Mouse (Mus musculus) liver, adult 2 months (tissue): ENCODE measurements around the gene Polr2l.

Experiments
- CTCF ChIP-seq: fragments of 200-500 bp; IDR thresholded peaks from 2 replicates; pipeline ENCODE4 v1.5.1; 2011; ENCODE audit warnings: low read depth, low read length, control low read depth
- POLR2A ChIP-seq: fragments of 200-500 bp; IDR thresholded peaks from 2 replicates; pipeline ENCODE4 v1.6.1; 2011; ENCODE audit warnings: low read length, control low read depth; ENCODE audit not compliant: insufficient read depth; ENCODE audit errors: extremely low read depth

DNA sequence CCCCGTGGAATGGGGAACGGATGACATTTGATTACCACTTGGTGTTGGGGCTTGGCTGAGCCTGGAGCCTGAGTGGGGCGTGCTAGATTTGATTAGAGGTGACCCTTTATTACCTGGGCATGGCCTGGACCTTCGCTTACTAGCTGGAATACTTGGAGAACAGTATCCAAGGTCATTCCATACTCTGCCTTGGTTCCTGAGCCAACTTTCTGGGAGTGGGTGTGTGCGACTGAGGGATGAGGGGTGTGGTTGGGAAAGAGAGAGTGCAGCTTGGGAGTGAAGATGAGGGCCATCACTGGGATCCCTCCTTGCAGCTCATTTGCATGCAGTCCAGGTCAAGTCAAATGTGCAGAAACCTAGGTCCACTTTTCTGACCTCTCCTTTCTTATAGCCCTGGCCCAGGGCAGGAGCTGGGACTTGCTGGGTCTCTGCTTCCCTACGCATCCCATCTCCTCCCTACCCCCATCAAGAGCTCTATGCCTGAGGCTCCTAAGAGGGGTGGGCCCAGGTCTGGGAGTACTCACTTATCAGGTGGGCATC, 8.3 kb upstream of the Polr2l start:
- no peak for TF ChIP-seq CTCF
- TF ChIP-seq POLR2A = no peak
